Mouse (Mus musculus): Measurements from ENCODE around the gene Cdk5rap1. TPM values are rescaled to one million over a fixed set of nuclear protein-coding genes. Genes with fewer than 3 reads are reported as not detected.
"Not testable (repeated sequence)": the region's sequence is repeated elsewhere in the genome, so short reads cannot be mapped to it uniquely, and the experiment has no call there.

Gene Cdk5rap1
- total RNA-seq, 2 experiments from 2014 or later, result 11.8 to 13.5 TPM

DNA sequence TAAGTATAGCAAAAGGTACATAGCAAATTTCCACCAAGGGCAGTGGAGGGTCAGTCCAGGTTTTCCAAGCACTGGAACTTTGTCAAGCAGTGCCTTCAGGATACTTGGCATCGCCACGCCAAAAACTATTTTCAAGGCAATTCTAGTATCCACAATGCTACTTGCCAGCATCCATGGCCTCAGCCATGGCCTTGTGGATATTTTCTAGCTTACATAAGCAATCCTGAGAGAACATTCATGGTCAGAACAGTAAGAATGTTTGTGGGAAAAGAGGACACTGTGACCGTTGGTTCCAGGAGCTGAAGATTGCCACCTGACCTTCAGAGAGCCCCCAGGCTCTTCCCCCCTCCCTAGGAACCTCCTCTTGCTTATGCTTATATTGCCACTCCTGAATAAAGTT lies 80.9 kb downstream of the Cdk5rap1 start:
- DNase-seq (ENCODE audit: low spot score in 2 of 2), result not testable (repeated sequence)
- intact Hi-C loops (cut with DNase I), result loop anchor here (5.0 kb wide), 1 partner anchor 80 kb away; no protein-coding TSS in a partner anchor

Other genes with a start within 250 kb of the Cdk5rap1 start
- not detected for gene Bpifa3, start 242.7 kb downstream of the Cdk5rap1 start, total RNA-seq (2021)
- gene Bpifa1, start 230.1 kb downstream of the Cdk5rap1 start, total RNA-seq (2021), result not detected
- gene Bpifa5, start 210.4 kb downstream of the Cdk5rap1 start, total RNA-seq (2021), result not detected
- gene Bpifb1, start 182.2 kb downstream of the Cdk5rap1 start, total RNA-seq (2021), result under 1 TPM; 0.27 to 0.37 TPM
- not detected for gene Bpifb5, start 149.3 kb downstream of the Cdk5rap1 start, total RNA-seq (2021)
- gene Bpifb9a, start 115.2 kb downstream of the Cdk5rap1 start, total RNA-seq (2021), result not detected
- not detected for gene Bpifb9b, start 65.8 kb downstream of the Cdk5rap1 start, total RNA-seq (2021)
- gene Snta1, start 35.1 kb upstream of the Cdk5rap1 start, total RNA-seq (2021), result 10 to 100 TPM; 31.4 to 31.9 TPM
- gene Cbfa2t2, start 63.5 kb upstream of the Cdk5rap1 start, total RNA-seq (2021), result 10 to 100 TPM; 40.5 to 52.0 TPM
- gene 1700003F12Rik, start 174.1 kb upstream of the Cdk5rap1 start, total RNA-seq (2021), result under 1 TPM in 1 of 2 experiments, not detected in 1; 0.68 TPM
- gene Actl10, start 178.8 kb upstream of the Cdk5rap1 start, total RNA-seq (2021), result not detected
- 100 to 1,000 TPM in 1 of 2 experiments, 10 to 100 TPM in 1; 90.6 to 113 TPM for gene Necab3, start 185.9 kb upstream of the Cdk5rap1 start, total RNA-seq (2021)
- gene E2f1, start 196.9 kb upstream of the Cdk5rap1 start, total RNA-seq (2021), result 10 to 100 TPM; 11.5 to 11.8 TPM
- 10 to 100 TPM; 16.1 to 16.8 TPM for gene Pxmp4, start 230.7 kb upstream of the Cdk5rap1 start, total RNA-seq (2021)
- 10 to 100 TPM; 13.3 to 14.2 TPM for gene Zfp341, start 240.3 kb upstream of the Cdk5rap1 start, total RNA-seq (2021)
- not detected for gene 4930519P11Rik, start 240.4 kb upstream of the Cdk5rap1 start, total RNA-seq (2021)